Mouse (Mus musculus): ENCODE measurements around the gene Prr36.

The Prr36 gene

DNA sequence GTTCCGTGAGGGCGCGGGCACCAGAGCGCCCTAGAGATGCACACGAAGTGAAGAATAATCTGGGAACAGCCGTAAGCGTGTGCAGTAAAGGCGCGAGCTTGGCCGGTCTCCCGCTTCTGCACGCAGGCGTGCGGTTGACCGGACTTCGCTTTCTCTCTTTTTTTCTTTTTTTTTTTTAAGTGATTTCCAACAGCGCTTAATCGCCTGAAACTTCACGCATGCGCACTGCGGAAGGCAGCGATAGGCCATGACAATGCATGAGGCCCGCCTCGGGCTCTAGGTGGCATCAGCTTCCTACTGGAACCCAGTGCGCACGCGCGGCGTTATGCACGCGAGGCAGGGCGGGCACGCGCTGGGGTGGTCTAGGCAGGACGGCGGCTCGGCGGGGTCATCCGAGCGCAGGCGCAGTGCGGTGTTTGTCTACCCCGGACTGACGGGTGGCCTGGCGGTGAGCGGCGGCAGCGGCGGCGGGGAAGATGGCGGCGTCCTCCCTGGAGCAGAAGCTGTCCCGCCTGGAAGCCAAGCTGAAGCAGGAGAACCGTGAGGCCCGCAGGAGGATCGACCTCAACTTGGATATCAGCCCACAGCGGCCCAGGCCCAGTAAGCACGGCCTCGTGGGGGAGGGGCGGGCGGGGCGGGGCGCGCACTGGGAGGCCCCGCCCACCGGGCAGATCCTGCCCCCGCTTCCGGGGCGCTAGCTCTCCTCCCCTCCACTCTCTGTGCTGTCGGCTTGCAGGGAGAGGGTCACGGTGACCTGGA is 21.4 kb upstream of the Prr36 start, which contains the start of the genes Map2k7 and Gm49320:
Map2k7 (plus strand) TSS at position 307 of the 759 bp plus-strand sequence.
Gm49320 (plus strand) TSS at position 432 of the 759 bp plus-strand sequence.
- peak; percentile 100 for DNase-seq

GRCm38 (mm10) chr8:4237814-4238433 is 20.7 kb upstream of the Prr36 start:
- no peak for DNase-seq

- DNase-seq, result no peak
Measured at GRCm38 (mm10) chr8:4230612-4231351, 13.5 kb upstream of the Prr36 start.

DNA sequence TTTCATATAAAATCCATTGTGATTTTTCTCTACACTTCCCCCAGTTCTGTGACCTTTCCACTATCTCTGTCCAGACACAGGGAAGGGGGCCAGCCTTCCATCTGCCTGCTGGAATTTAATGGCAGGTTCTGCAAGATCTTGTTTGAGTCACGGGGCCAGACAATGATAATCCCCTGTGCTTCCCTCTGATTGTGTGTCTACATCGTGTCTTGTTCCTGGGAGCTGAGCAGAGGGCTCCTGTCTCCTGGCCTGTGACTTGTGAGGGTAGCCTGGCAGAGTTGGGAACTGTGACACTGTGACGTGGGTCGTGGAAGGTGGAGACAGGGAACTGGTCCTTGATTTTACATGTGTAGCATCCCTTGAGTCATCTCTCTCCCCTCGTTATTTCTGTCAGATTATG is 12.5 kb upstream of the Prr36 start:
- DNase-seq, result no peak

GRCm38 (mm10) chr8:4227919-4228318 is 10.7 kb upstream of the Prr36 start:
- no peak for DNase-seq

DNA sequence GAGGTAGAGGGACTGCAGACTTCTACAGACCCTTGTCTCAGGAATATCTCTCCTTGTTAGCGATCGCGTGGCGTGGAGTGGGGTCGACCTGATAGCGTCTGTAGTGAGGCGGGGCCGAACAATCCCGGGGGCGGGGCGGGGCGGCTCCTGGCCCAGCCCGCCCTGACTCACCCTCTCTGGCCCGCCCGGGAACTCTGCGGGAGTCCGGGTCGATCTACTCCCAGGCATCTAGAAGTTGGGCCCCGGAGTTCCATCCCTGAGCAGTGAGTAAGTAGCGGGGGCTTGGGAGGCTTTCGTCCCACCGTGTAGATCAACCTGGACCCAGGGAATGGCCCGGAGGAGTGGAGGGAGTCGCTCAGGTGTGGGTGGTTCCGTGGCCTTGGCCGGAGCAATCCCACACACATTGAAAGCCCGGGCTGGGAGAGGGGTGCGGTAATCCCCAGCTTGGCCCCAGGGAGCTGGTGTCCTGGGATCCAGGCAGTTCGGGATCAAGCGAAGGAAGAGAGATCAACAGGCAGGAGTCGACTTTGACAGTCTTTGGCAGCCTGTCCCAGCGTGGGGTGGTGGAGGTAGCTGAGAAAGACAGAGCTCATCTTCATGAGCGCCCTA is 9.6 kb upstream of the Prr36 start, which contains the start of gene Lrrc8e:
Lrrc8e (plus strand) TSS at position 89 of the 609 bp plus-strand sequence.
- DNase-seq, result no peak

DNA sequence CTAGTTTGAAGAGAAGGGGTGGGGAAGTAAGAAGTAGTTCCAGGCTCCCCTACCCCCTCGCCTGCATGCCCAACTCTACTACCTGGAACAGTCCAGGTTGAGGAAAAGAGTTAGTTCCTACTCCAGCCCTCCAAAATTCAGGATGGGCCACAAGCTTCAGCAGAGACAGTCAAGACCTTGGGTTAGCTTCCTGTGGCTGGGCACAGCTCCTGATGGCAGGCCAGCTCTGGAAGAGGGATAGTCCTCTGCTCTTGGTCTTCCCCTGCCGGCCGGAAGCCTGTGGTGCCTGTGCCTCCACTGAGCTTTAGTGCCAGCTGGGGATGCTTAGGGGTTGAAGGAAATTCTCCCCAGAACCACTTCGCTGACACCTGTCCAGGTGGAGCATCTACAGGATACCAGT is 9.1 kb upstream of the Prr36 start:
- DNase-seq, result no peak

DNA sequence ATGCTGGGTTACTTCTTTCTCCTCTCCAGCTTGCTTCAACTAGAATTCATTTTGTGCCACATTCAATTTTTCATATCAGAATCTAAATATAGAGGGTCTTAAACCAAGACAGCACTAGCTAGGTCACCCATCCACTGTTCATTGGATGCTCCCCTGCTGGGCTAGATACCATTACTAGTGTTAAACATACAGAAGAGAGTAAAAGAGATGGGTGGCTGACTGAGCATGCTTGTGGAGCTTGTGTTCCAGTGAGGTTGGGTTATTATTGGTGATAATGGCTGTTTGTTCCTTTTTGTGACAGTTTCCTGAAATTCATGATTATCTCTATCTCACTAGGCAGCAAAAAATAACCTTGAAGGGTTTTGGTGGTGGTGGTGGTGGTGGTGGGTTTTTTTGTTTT is 4.8 kb upstream of the Prr36 start:
- no peak for DNase-seq

DNA sequence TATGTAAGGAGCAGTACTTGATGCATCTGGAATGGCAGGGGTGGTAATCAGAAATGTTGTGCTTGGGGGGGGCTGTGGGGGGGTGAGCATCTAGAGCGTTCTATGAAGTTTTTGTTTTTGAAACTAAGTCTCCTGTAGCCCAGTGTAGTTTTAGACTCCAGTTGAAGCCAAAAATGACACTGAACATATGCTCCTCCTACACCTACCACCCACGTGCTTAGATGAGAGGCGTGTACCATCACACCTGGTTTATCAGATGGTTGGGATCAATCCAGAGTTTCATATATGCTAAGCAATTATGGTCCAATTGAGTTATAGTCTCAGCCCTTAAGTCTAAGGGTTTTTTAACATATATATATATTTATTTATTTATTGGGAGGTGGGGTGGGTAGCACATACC is 2.4 kb upstream of the Prr36 start:
- DNase-seq, result no peak

GRCm38 (mm10) chr8:4216296-4216695 is 963 bp downstream of the Prr36 start:
- DNase-seq, result no peak

DNA sequence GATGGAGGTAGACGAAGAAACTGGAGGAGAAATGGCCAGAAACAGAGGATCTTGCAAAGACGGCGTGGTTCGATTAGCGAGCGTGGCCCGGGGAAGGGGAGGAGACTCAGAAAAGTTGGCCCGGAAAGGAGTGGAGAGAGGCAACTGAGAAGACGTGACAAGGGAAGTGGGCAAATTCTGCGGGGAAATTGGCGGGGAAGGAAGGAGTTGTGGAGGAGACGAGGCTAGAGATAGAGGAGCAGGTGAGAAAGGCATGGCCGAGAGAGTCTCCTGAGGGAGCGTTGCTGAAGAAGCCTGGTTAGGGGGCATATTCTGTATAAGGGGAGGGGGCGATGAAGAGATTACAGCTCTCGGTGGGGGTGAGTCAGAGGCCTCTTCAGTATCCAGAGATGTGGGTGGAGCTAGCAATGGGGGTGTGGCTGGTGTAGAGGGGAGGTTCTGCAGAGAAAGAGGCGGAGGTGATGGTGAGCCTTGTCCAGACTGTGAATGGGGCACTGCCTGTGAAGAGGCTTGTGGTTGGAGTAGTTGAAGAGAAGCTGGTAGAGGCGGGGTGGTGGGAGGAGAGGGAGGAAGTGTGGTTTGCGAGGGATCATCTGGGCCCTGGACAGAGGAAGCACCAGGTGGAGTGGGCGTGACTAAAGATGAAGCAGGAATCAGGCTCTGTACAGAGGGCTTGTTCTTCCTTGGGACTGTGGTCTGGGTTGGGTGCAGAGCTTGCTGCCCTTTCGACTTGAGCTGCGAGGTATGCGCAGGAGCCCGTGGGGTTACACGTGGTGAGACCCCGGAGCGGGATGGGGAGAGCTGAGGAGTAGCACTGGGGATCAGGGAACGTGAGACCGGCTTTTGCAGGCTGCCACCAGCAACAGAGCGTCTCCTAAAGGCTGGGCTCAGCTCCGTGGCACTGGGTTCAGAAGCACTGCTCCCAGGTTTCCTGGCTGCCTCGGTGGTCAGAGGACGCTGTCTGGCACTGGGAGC is 3.0 kb downstream of the Prr36 start:
- DNase-seq, result peak; percentile 46

DNA sequence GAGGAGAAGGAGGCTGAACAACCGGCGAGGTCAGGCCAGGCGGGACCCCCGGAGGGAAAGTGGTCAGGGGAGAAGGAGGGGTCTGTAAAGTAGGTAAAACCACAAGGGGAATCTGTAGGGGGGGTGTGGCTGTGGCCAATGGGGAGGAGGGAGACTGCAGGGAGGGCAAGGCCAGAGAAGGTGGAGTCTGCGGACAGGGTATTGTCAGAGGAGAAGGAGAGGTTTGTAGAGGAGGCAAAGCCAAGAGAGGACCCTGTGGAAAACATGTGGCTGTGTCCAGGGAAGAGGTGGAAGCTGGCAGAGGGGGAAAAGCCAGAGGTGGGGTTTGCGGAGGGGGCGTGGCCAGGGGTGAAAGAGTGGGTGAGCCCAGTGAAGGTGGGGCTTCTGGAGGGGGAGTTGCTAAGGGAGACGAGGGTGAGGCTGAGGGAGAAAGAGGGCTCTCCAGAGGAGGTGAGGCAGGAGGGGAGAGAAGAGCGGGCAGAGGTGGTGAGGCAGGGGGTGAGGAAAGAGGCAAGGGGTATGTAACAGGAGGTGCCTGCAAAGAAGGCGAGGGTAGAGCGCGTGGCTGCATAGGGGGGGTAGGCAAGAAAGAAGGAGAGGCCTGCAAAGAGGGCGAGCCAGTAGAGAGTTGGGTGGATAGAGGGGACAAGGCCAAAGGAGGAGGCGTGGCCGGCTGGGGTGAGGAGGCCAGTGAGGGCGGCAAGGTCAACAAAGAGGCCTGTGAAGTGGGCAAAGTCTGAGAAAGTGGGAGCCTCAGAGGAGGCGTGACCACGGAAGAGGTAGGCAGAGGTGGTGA is 3.9 kb downstream of the Prr36 start:
- DNase-seq, result peak; percentile 55

DNA sequence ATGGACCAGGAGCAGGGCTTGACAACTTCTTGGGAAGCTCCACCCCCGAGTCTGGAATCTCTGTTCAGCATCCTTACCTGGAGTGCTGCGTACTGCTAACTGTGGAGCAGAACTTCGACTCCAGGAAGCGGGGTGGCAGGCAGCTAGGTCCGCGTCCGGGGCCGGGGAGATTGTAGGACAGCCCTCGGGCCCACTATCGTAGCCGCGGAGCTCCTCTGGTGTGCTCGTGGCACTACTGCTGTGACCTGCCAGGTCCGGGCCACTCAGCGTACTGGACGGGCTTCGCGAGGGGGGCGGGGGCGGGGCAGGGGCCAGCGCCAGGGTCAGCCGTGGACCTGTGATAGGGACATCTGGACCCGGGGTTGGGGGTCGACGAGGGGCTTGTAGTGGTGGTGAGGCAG is 4.5 kb downstream of the Prr36 start:
- DNase-seq, result no peak

- no peak for DNase-seq
Measured at GRCm38 (mm10) chr8:4211097-4211496, 6.2 kb downstream of the Prr36 start.

GRCm38 (mm10) chr8:4207016-4207350 is 10.3 kb downstream of the Prr36 start:
- DNase-seq, result no peak

DNA sequence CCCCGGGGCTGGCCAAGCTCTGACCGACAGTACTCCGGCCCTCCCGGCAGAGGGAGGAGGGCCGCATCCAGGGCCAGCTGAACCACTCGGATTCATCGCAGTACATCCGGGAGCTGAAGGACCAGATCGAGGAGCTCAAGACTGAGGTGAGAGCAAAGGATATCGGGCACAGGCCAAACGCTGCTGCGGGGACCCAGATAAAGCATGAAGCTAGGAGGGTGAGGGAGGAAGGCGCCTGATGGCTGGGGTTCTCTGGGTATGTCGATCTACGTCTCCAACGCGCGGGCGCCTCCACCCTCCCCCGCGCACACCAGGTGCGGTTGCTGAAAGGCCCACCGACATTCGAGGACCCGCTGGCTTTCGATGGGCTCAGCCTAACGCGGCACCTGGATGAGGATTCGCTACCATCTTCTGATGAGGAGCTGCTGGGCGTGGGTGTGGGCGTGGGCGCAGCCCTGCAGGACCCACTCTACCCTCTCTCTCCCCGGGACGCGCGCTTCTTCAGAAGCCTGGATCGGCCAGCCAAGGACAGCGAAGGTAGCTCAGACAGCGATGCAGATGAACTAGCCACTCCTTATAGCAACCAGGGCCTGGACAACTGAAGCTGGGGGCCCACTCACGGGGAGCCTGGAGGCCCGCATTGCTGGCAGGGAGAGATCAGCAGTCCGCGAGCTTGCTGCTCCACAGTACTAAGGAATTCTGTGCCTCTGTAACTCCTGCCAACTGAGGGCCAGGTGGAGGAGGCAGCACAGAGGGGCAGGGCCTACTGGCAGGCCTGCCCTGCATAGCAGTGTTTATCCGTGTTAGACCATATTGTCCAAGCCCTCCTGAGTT is 10.9 kb downstream of the Prr36 start:
- peak; percentile 60 for DNase-seq

GRCm38 (mm10) chr8:4205246-4206123 is 11.8 kb downstream of the Prr36 start:
- no peak for DNase-seq

DNA sequence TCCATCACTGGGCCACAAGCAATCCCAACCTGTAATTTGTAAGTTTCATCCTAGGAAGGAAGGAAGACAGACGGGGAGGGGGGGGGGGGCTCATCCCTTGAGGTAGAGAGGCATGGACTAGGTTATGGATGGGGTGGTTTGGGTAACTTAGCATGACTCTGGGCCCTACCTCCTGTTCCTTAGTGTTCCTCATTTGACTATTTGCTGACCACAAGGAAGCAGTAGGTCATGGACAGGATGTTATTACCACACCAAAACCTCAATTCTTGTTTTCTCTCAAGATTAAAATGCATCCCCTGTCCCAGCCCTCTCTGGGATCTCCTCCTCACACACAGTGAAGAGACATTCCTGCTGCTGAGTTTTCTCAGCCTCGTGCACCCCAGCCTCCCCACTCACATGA is 15.9 kb downstream of the Prr36 start:
- no peak for DNase-seq

- no peak for DNase-seq
Measured at GRCm38 (mm10) chr8:4193588-4193894, 23.7 kb downstream of the Prr36 start.

Measured in cerebellum, adult 9-11 months (tissue).